Mouse (Mus musculus) heart, adult 2 months (tissue): ENCODE measurements at regions not wholly inside any gene's neighbourhood (a gene's known extent, or its start where the extent isn't known, plus 50 kb on each side); places are given as distances from the start of the nearest gene placed in this dataset.

Source experiments
- CTCF ChIP-seq: fragments of 200-600 bp; IDR thresholded peaks from 2 replicates; pipeline ENCODE4 v1.8.1; 2022; ENCODE audit warnings: antibody characterized with exemption, mild to moderate bottlenecking, moderate library complexity
- EP300 ChIP-seq: fragments of 200-500 bp; IDR thresholded peaks from 2 replicates; pipeline ENCODE4 v1.6.1; 2011; ENCODE audit warnings: low read depth, low read length, control low read depth; ENCODE audit not compliant: insufficient read depth

DNA sequence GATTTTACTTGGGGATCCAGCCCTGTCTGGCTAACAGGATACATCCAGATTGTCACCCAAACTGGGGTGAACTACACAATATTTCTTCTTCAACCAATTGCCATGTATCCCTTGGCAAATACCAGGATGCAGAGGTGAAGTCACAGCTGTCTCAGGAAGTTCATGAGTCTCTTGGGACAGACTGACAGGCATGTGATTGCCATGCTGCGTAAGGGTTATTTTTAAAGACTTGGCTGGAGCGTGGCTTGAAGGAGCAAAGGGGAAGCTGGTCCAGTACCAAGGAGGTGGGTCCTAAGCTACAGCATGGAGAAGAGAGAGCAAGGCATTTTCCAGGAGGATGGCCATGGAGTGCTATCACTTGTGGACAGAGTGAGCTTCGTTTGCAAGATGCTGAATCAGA, 55.8 kb upstream of the Csf1 start:
- no peak for TF ChIP-seq CTCF
- peak; percentile 62; the same call in 1 of the 2 replicates for TF ChIP-seq EP300
